Mouse (Mus musculus): Measurements from ENCODE around the gene Foxp4.

Gene Foxp4

DNA sequence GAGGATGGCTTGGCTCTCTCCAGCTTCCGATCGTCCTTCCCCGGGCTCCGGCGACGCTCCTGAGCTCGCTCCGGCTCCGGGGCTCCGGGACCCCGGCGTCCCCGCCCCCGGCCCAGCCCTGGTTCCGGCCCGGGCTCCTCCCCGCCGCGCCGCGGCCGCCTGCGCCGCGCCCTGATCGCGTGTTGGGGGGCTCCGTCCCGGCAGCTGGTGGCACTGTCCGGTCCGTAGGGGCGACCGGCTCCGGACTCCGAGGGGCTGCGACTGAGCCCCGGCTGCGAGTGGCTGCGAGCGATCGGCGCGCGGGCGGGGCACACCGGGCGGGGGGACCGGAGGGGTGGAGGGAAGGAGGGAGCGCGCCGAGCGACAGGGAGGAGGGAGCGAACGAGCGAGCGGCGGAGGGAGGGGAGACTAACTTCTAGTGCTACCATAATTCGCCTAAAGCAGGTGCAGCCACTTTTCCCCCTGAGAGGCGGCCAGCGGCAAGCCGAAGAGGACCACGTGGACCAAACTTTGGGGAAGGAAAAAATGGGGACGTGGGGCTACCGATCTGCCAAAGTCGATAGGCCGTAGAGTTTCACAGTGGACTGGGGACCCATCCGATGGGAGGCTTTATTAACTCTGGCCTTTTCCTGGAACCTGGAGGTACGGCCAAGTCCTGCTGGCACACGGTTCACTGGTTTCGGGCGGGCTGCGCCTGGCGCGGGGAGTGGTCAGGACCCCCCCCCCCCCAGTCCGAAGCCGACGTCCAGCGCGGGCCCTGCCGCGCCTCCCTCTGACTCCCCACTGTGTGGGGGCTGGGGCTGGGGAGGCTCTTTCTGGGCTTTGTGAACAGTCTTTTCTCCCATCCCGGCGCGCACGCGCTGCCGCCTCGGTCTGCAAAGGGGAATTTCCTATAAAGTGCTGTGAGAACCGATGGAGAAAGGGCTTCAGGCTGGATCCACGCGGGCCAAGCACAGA, at the start of gene Foxp4:
TSS of gene Foxp4 (minus strand) at position 263 of the 957 bp plus-strand sequence.
- peak; percentile 93 for DNase-seq (ENCODE audit: low read depth, low spot score)

- DNase-seq (ENCODE audit: low read depth, low spot score): peak; percentile 44
Observed at GRCm38 (mm10) chr17:47973563-47974472, 49.4 kb upstream of the Foxp4 start.

- DNase-seq (ENCODE audit: low read depth, low spot score): no peak
Observed at GRCm38 (mm10) chr17:47965885-47966505, 41.5 kb upstream of the Foxp4 start.

GRCm38 (mm10) chr17:47958046-47958790, 33.8 kb upstream of the Foxp4 start:
- DNase-seq (ENCODE audit: low read depth, low spot score): no peak

DNA sequence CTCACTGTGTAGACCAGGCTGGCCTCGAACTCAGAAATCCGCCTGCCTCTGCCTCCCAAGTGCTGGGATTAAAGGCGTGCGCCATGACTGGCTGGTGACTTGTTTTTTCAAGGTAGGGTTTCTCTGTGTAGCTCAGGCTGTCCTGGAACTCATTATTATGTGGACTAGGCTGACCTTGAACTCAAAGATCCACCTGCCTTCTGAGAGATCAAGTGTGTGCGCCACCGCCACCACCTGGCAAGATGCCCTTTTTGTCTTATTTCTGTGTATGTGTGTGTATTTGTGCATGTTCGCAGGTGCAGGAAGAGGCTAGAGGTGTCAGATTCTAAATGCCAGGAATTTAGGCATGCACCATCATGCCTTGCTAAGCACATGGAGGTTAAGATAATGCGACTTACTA, 32.0 kb upstream of the Foxp4 start:
- DNase-seq (ENCODE audit: low read depth, low spot score): no peak

GRCm38 (mm10) chr17:47955054-47955741, 30.8 kb upstream of the Foxp4 start:
- DNase-seq (ENCODE audit: low read depth, low spot score): no peak

DNA sequence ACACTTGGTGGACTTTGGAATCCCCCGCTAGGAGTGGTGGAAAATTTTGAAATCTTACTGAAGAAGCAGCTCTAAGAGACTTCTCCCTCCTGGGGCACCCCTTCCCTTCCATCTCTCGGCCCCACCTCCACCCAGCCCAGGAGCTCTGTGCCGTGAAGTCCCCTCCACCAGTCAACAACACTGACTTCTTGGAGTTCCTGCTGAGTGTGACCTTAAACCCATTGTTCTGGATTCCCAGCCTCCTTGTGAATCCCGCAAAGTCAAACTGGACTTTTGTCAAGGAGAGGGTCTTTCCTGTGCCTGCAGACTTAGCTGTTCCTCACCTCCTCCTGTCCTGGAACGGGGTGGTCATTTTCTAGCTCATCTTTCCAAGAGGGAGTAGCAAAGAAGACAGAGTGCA, 28.8 kb upstream of the Foxp4 start:
- no peak for DNase-seq (ENCODE audit: low read depth, low spot score)

- DNase-seq (ENCODE audit: low read depth, low spot score): no peak
Observed at GRCm38 (mm10) chr17:47952368-47953081, 28.1 kb upstream of the Foxp4 start.

DNA sequence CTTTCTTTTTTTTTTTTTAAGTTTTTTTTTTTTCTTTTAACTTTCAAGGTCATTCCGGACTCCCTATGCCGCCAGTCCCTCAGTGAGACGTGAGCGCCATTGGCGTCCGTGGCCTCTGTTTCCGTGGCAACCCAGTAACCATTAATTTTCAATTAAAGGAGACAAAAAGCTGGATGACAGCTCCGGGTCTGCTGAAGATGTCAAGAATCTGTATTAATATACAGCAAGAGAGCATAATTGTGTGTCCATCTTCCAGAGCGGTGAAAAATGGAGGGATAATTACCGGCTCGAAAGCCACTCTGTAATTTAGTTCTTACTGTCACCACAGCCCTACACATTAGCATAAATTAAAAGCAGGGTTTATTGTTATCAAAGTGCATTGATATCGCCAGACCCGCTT, 27.0 kb upstream of the Foxp4 start:
- DNase-seq (ENCODE audit: low read depth, low spot score): no peak

GRCm38 (mm10) chr17:47950831-47951230, 26.4 kb upstream of the Foxp4 start:
- DNase-seq (ENCODE audit: low read depth, low spot score): no peak

DNA sequence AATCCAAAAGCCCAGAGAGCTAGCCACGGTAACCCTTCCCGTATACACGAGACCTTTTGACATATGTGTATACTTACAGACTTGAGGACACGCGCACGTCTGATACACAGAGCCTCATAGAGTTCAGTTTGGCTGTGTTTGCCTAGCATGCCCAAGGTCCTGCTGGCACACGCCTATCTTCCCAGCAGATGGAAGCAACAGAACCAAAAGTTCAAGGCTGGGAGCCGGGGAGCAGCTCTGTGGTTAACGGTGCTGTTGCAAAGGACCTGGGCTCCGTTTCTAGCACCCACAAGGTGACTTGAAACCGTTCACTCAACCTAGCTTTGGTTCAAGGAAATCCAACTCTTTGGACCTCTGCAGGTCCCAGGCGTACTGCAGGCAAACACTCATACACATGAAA, 25.0 kb upstream of the Foxp4 start:
- DNase-seq (ENCODE audit: low read depth, low spot score): no peak

DNA sequence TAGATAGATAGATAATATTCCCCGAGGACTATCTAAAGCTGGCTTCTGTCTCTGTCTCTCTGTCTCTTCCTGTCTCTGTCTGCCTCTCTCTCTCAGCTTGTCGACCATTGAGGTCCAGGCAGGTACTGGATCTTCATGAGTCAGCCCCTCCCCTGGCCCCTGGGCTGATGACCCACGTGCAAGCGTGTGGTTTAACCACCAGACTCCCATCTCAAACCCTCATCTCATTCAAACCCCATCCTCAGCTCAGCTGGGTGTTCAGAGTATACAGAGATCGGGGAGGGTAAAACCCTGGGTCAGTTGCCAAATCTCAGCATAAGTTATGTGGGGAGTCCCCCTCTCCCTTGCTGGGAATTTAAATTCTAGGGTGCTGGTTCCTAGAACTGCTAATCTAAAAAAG, 24.3 kb upstream of the Foxp4 start:
- DNase-seq (ENCODE audit: low read depth, low spot score): no peak

- peak; percentile 31 for DNase-seq (ENCODE audit: low read depth, low spot score)
Observed at GRCm38 (mm10) chr17:47946921-47947420, 22.5 kb upstream of the Foxp4 start.

DNA sequence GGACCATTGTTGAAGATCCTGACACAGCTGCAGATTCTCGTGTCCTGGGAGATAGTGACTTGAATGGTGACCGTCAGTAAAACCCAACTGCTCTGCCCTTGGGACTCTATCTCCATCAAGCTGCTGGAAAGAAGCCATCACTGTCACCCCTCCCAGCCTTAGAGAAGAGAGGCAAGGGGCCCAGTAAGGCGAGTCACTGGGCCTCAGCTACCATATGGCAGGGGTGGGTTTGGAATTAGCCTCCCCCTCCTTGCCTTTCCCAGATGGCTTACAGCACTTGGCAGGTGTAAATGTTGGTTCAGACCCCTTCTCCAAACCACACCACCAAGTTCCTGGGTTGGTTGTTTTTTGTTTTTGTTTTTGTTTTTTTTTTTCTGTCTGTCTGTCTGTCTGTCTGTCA, 21.7 kb upstream of the Foxp4 start:
- no peak for DNase-seq (ENCODE audit: low read depth, low spot score)

GRCm38 (mm10) chr17:47943103-47943870, 18.8 kb upstream of the Foxp4 start:
- DNase-seq (ENCODE audit: low read depth, low spot score): peak; percentile 43

DNA sequence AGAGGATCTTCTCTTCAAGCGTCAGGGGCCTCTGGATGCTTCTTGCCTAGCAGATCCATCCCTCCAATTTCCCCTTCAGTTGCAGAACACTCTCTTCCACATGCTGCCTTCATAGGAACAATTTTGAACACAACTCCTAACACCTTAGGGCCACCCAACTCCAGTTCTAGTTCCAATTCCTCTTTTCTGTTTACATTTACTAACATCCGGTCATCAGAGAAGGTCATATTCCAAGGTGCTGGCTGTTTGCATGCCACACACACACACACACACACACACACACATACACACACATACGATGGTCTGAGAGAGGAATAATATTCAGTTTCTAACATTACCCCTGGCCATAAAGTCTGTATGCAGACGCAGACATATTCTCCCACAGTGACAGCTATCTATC, 17.6 kb upstream of the Foxp4 start:
- DNase-seq (ENCODE audit: low read depth, low spot score): no peak

GRCm38 (mm10) chr17:47938839-47939238, 14.4 kb upstream of the Foxp4 start:
- no peak for DNase-seq (ENCODE audit: low read depth, low spot score)

- no peak for DNase-seq (ENCODE audit: low read depth, low spot score)
Observed at GRCm38 (mm10) chr17:47937926-47938600, 13.6 kb upstream of the Foxp4 start.
